In the genomic region with DNA sequence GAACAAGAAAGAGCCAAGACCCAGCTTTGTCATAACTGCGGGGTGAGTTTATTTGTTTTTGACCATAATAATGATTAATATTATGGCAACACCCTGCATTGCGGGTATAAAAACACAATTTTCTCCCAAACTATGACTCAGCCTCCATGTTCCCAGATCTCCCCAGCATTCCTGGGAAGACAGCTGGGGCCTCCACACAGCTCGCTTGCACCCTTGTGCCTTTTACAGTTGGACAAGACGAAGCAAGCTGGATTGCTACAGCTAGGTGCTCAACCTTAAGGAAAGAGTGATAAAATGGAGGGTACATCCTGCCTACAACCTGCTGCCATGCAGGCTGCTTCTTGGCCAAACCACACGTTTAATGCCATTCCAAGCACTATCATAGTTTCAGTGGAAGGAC, we compare ENCODE assay signal across 20 mouse cellular contexts. TPM values are rescaled to one million over a fixed set of nuclear protein-coding genes. Genes with fewer than 3 reads are reported as not detected.
"Had no signal": no experiment of that assay in that cellular context is flagged by ENCODE, and none has a peak within 500 bp of the region (broad histone marks: within the 10 kb centered on the region; RNA-seq: fewer than 3 reads in every experiment).

No protein-coding gene starts in this region.

- H3K36me3 ChIP-seq: midbrain, embryonic 10.5 days; midbrain, embryonic 12.5 days; neural tube, embryonic 12.5 days had no signal

- H3K4me2 ChIP-seq: lung, embryonic 14.5 days; midbrain, embryonic 12.5 days; neural tube, embryonic 12.5 days had no signal

- H3K27ac ChIP-seq: midbrain, embryonic 10.5 days; midbrain, embryonic 12.5 days; neural tube, embryonic 12.5 days had no signal

- H3K27me3 ChIP-seq: neural tube, embryonic 12.5 days had no signal

- H3K4me3 ChIP-seq: midbrain, embryonic 10.5 days; midbrain, embryonic 12.5 days; neural tube, embryonic 12.5 days had no signal

- H3K4me1 ChIP-seq: midbrain, embryonic 10.5 days; midbrain, embryonic 12.5 days; neural tube, embryonic 12.5 days had no signal

- DNase-seq: lung, adult 18-20 months; lung, embryonic 14.5 days; lung, postnatal 10 days; lung, postnatal 4 days; midbrain, embryonic 14.5 days; right cerebral cortex, postnatal 14 days; spleen, adult 18-20 months; thymus, adult 18-20 months; thymus, postnatal 14 days; thymus, postnatal 36 days had no signal

RNA-seq across cellular contexts. Expression of gene Fgf16, which starts 45.7 kb away (rescaled TPM):
- total RNA-seq: megakaryocyte, adult 5-6 weeks; megakaryocyte-erythroid progenitor cell, adult 5-6 weeks had no signal
- polyA plus RNA-seq: liver, embryonic 16.5 days; lung, embryonic 16.5 days; midbrain, embryonic 10.5 days; midbrain, embryonic 12.5 days; midbrain, embryonic 14.5 days; midbrain, embryonic 16.5 days; neural tube, embryonic 12.5 days; neural tube, embryonic 14.5 days; small intestine, adult 2 months had no signal
